Mouse (Mus musculus): ENCODE results near the gene Ing3.

DNA sequence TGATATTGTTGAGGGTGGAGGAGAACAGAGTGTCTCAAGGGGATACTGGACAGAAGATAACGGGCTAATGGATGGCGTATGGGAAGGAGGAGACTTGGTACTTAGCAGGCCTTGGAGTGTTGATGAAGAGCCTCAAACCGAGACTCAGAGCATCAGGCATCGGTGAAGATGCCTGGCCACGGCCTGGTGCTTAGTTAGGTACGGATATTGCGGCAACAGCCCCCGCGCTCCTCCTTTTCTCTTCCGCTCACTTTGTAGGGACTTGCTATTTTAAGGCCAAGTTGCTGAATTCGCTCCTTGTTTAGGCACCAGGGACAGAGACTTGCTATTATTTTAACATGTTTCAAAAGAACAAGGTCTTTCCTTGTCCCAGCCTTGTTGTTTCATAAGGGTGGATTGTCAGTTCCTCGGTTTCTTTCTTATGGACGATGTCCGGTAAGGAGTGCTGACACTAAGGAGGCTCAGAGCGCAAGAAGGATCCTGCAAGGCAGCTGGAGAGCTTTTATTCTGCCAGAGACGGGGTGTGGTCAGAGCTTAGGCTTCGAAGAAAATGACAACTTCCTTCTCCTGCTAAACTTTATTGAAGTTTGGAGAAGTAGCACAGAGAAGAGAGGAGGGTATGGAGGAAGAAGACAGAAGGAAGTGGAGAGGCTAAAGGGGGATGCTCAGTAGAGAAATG, 53.3 kb downstream of the Ing3 start:
- TF ChIP-seq CTCF (IDR thresholded peaks at IDR 0.05; ENCODE audit: low read depth, low read length) (no peak), POLR2A (IDR thresholded peaks at IDR 0.05; ENCODE audit: extremely low read depth, insufficient read depth, low read length) (no peak)
